Mouse (Mus musculus) liver, adult 2 months (tissue): ENCODE measurements around the gene Dock1. TPM values are rescaled to one million over a fixed set of nuclear protein-coding genes. Genes with fewer than 3 reads are reported as not detected.

Source experiments
- DNase-seq: peaks from one replicate; pipeline ENCODE4 v3.0.0-alpha.2; 2011; ENCODE audit warnings: low read depth, low spot score; ENCODE audit errors: extremely low read depth
- H3K27ac ChIP-seq: fragments of 200-500 bp; replicated peaks from 2 replicates; pipeline ENCODE4 v1.5.1; 2012; ENCODE audit warnings: low read depth, mild to moderate bottlenecking, control low read depth, inconsistent platforms, low read length; ENCODE audit not compliant: insufficient read depth
- H3K27me3 ChIP-seq: fragments of 200-500 bp; 2 replicates; pipeline ENCODE4 v1.6.1; 2012; ENCODE audit warnings: mild to moderate bottlenecking, moderate library complexity, low read length, inconsistent platforms; ENCODE audit not compliant: control insufficient read depth, insufficient read depth
- H3K36me3 ChIP-seq: fragments of 200-500 bp; 2 replicates; pipeline ENCODE4 v1.6.1; 2012; ENCODE audit warnings: low read length, inconsistent platforms; ENCODE audit not compliant: control insufficient read depth, insufficient read depth
- H3K4me1 ChIP-seq: fragments of 200-500 bp; 2 replicates; pipeline ENCODE4 v1.6.1; 2011; ENCODE audit warnings: low read length; ENCODE audit not compliant: control insufficient read depth, insufficient read depth
- H3K4me3 ChIP-seq: fragments of 200-500 bp; 2 replicates; pipeline ENCODE4 v1.5.1; 2011; ENCODE audit warnings: low read depth, mild to moderate bottlenecking, control low read depth, low read length, moderate library complexity; ENCODE audit not compliant: insufficient read depth
- H3K79me2 ChIP-seq: fragments of 200-500 bp; 2 replicates; pipeline ENCODE4 v1.6.1; 2012; ENCODE audit warnings: inconsistent platforms, mild to moderate bottlenecking, low read length, moderate library complexity; ENCODE audit not compliant: control insufficient read depth, insufficient read depth
- H3K9ac ChIP-seq: fragments of 200-500 bp; 2 replicates; pipeline ENCODE4 v1.6.1; 2012; ENCODE audit warnings: low read depth, mild to moderate bottlenecking, control low read depth, inconsistent platforms, low read length
- CTCF ChIP-seq: fragments of 200-500 bp; IDR thresholded peaks from 2 replicates; pipeline ENCODE4 v1.5.1; 2011; ENCODE audit warnings: low read depth, low read length, control low read depth
- POLR2A ChIP-seq: fragments of 200-500 bp; IDR thresholded peaks from 2 replicates; pipeline ENCODE4 v1.6.1; 2011; ENCODE audit warnings: low read length, control low read depth; ENCODE audit not compliant: insufficient read depth; ENCODE audit errors: extremely low read depth
- WGBS: fragments of 180-500 bp; shearing (Covaris S2); methylation state at CpG from one replicate; pipeline ENCODE4 v1.1.7; 2018; 5-methylcytosine and 5-hydroxymethylcytosine counted together
- polyA plus RNA-seq: library from polyadenylated mRNA; depleted of rRNA; stranded (reverse); fragments of >200 nt; gene quantifications from 2 replicates; pipeline ENCODE4 v1.2.3, GENCODE M21; 2012; rRNA removed
- total RNA-seq: library from RNA; depleted of rRNA; stranded (reverse); fragments of >200 nt; gene quantifications from 2 replicates; pipeline ENCODE4 v1.2.3, GENCODE M21; 2014; rRNA removed

Dock1 gene
- total RNA-seq: 17.0 and 19.5 TPM in 2 replicates
- polyA plus RNA-seq: 2.4 and 2.6 TPM in 2 replicates

- Histone ChIP-seq H3K27me3 (no peaks in the 10 kb centered on the region), H3K9ac (peak within 1 kb of the TSS; percentile 81), H3K27ac (no peak within 1 kb of the TSS; the same call in 1 of the 2 replicates), H3K79me2 (peaks cover 17% of the 10 kb centered on the region; the same call in 1 of the 2 replicates), H3K4me3 (peak within 1 kb of the TSS; percentile 90), H3K4me1 (peaks cover 5% of the 10 kb centered on the region), H3K36me3 (no peaks in the 10 kb centered on the region)
- DNase-seq: peak; percentile 28
- WGBS: 1% methylated on average over 62 of the region's 77 CpGs
- TF ChIP-seq POLR2A: peak; percentile 54; the same call in 1 of the 2 replicates
- TF ChIP-seq CTCF: no peak
Measured at GRCm38 (mm10) chr7:134670312-134671002, at the start of gene Dock1. Gene Dock1, plus strand, starts transcription at chr7:134670654.

DNA sequence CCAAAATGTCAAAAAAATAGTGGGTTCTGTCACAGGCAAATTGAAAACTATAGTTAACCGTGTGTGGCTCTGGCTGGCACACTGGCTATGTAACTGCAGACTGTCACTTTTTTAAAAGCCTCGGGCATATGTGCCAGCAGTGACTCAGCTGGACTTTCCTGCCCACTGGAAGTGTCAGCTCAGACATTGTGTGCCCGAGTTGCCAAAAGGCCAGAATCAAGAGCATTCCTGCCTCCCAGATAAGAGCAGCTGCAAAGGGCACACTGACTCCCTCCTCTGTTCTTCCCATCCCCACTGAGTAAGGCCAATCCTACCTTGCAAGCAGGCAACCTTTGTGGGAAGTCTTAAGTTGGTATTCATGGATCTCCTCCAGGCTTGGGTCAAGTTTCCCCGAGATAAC, 42.5 kb upstream of the Dock1 start:
- Histone ChIP-seq H3K9ac (no peak overlapping the region), H3K79me2 (no peaks in the 10 kb centered on the region), H3K27me3 (no peaks in the 10 kb centered on the region), H3K4me1 (no peaks in the 10 kb centered on the region), H3K36me3 (no peaks in the 10 kb centered on the region), H3K4me3 (no peak overlapping the region), H3K27ac (no peak overlapping the region)
- DNase-seq: no peak
- WGBS: 72% methylated on average over 4 of the region's 4 CpGs
- TF ChIP-seq POLR2A: no peak
- no peak for TF ChIP-seq CTCF

DNA sequence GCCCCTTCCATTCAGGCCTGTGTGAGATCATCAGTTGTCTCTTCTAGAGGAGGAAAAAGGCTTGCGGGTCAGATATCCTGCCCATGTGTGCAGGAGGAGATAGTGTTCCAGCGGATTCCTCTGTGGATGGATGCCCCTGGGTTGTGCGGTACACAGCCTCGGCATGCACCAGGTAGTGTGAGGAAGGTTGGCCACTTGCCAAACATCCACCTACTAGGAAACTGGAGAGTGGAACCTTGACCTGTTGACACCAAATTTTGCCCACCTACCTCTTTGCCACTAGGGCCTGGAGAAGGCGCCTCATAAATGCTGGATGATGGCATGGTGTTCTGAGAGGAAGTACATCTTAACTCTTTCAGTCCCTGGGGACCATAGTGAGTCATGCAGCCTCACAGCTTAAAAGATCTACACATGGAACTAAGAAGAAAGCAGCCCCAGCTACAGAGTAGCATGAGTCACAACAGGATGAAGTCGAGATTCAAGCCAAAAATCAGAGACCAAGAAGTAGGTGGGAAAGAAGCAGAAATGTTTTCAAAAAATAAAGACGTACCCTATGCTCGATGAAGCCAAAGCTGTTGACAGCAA, 20.1 kb upstream of the Dock1 start:
- Histone ChIP-seq H3K27me3 (no peaks in the 10 kb centered on the region), H3K36me3 (no peaks in the 10 kb centered on the region), H3K9ac (no peak overlapping the region), H3K79me2 (no peaks in the 10 kb centered on the region), H3K27ac (no peak overlapping the region), H3K4me1 (no peaks in the 10 kb centered on the region), H3K4me3 (no peak overlapping the region)
- WGBS: 72% methylated on average over 8 of the region's 8 CpGs
- no peak for TF ChIP-seq CTCF
- no peak for TF ChIP-seq POLR2A
- no peak for DNase-seq

- H3K36me3 ChIP-seq: no peaks in the 10 kb centered on the region
- no peaks in the 10 kb centered on the region for H3K4me1 ChIP-seq
- no peak overlapping the region for H3K4me3 ChIP-seq
- DNase-seq: no peak
- 73% methylated on average over 3 of the region's 3 CpGs for WGBS
- H3K27ac ChIP-seq: no peak overlapping the region
- H3K79me2 ChIP-seq: no peaks in the 10 kb centered on the region
- H3K27me3 ChIP-seq: no peaks in the 10 kb centered on the region
- no peak for TF ChIP-seq CTCF
- no peak for TF ChIP-seq POLR2A
- no peak overlapping the region for H3K9ac ChIP-seq
Measured at GRCm38 (mm10) chr7:134651071-134651470, 19.4 kb upstream of the Dock1 start.

DNA sequence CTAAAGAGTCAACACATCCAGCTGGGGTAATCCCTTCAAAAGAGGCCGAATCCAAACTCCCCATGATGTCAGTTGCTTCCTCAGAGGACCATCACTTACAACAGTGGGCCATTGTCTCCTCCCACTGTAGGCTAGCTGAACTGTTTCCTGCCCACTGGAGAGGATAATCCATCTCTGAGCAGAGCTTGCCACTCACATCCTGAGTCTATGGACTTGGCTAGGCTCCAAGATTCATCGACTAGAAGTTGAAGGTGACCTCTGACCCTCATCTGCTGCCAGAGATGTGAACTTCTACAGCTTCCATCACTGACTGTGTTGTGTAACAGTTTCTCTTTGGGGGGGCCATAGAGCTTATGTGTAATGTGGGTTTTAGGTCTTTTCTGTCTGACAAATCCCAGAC, 7.2 kb upstream of the Dock1 start:
- H3K4me3 ChIP-seq: no peak overlapping the region
- H3K36me3 ChIP-seq: no peaks in the 10 kb centered on the region
- no peak overlapping the region for H3K27ac ChIP-seq
- 6% methylated on average over 2 of the region's 2 CpGs for WGBS
- no peak for TF ChIP-seq CTCF
- TF ChIP-seq POLR2A: no peak
- H3K79me2 ChIP-seq: no peaks in the 10 kb centered on the region
- H3K27me3 ChIP-seq: no peaks in the 10 kb centered on the region
- DNase-seq: peak; percentile 52
- H3K4me1 ChIP-seq: no peaks in the 10 kb centered on the region
- no peak overlapping the region for H3K9ac ChIP-seq
